Mouse (Mus musculus) myocyte (in vitro differentiated cells): ENCODE data around the gene Gm10974. TPM values are rescaled to one million over a fixed set of nuclear protein-coding genes. Genes with fewer than 3 reads are reported as not detected.

Experiments used
- H3K27me3 ChIP-seq: one replicate; pipeline ENCODE4 v1.6.1; 2011; ENCODE audit not compliant: control insufficient read depth, insufficient read depth, insufficient read length
- H3K36me3 ChIP-seq: one replicate; pipeline ENCODE4 v1.6.1; 2011; ENCODE audit not compliant: control insufficient read depth, insufficient read depth
- H3K4me2 ChIP-seq: one replicate; pipeline ENCODE4 v1.6.1; 2011; ENCODE audit warnings: low read depth, control low read depth
- H3K4me3 ChIP-seq: one replicate; pipeline ENCODE4 v1.5.1; 2011; ENCODE audit warnings: mild to moderate bottlenecking, control low read depth, moderate library complexity
- H3K79me2 ChIP-seq: one replicate; pipeline ENCODE4 v1.6.1; 2011; ENCODE audit not compliant: control insufficient read depth, insufficient read depth
- H3ac ChIP-seq: one replicate; pipeline ENCODE4 v1.6.1; 2011; ENCODE audit not compliant: control insufficient read depth, insufficient read length
- CEBPB ChIP-seq: IDR thresholded peaks from 2 replicates; pipeline ENCODE4 v1.6.1; 2011; ENCODE audit warnings: mild to moderate bottlenecking, moderate library complexity; ENCODE audit not compliant: poor library complexity, insufficient read depth, severe bottlenecking
- E2F4 ChIP-seq: IDR thresholded peaks from one replicate; pipeline ENCODE4 v1.6.1; 2011; ENCODE audit warnings: mild to moderate bottlenecking, control low read depth, moderate library complexity; ENCODE audit not compliant: insufficient read depth
- MAX ChIP-seq: IDR thresholded peaks from one replicate; pipeline ENCODE4 v1.6.1; 2011; ENCODE audit warnings: low read depth, mild to moderate bottlenecking, control low read depth
- MYOD1 ChIP-seq, 3 experiments: IDR thresholded peaks; one replicate each; pipeline ENCODE4 v1.6.1; 2011; ENCODE audit warnings: control low read depth in 2 of 3, low read depth in 2 of 3, mild to moderate bottlenecking in 2 of 3, moderate library complexity in 1 of 3; ENCODE audit not compliant: insufficient read length in 2 of 3, control insufficient read depth in 1 of 3
- MYOG ChIP-seq, 3 experiments: IDR thresholded peaks; one replicate each; pipeline ENCODE4 v1.6.1; 2011; ENCODE audit warnings: control low read depth in 2 of 3, low read depth in 2 of 3, mild to moderate bottlenecking in 2 of 3; ENCODE audit not compliant: insufficient read length in 2 of 3, control insufficient read depth in 1 of 3, insufficient read depth in 1 of 3
- POLR2A ChIP-seq: IDR thresholded peaks from one replicate; pipeline ENCODE4 v1.6.1; 2011; ENCODE audit warnings: low read depth, mild to moderate bottlenecking, control low read depth, moderate library complexity; ENCODE audit not compliant: insufficient read length
- POLR2AphosphoS2 ChIP-seq: IDR thresholded peaks from one replicate; pipeline ENCODE4 v1.6.1; 2011; ENCODE audit warnings: low read depth, control low read depth; ENCODE audit not compliant: insufficient read length
- REST ChIP-seq: IDR thresholded peaks from one replicate; pipeline ENCODE4 v1.6.1; 2011; ENCODE audit warnings: mild to moderate bottlenecking, control low read depth, moderate library complexity; ENCODE audit not compliant: insufficient read depth, insufficient read length
- SRF ChIP-seq: IDR thresholded peaks from one replicate; pipeline ENCODE4 v1.6.1; 2011; ENCODE audit warnings: low read depth; ENCODE audit not compliant: control insufficient read depth, insufficient read length
- TCF12 ChIP-seq: IDR thresholded peaks from one replicate; pipeline ENCODE4 v1.6.1; 2011; ENCODE audit warnings: mild to moderate bottlenecking, control low read depth; ENCODE audit not compliant: poor library complexity, insufficient read depth, severe bottlenecking
- TCF3 ChIP-seq: IDR thresholded peaks from one replicate; pipeline ENCODE4 v1.6.1; 2011; ENCODE audit warnings: low read depth, control low read depth; ENCODE audit not compliant: insufficient read length
- USF1 ChIP-seq: IDR thresholded peaks from one replicate; pipeline ENCODE4 v1.6.1; 2011; ENCODE audit warnings: low read depth, mild to moderate bottlenecking, control low read depth, moderate library complexity
- polyA plus RNA-seq: library from polyadenylated mRNA; unstranded; fragments of >200 nt; fragmentation: generic; extraction: Trizol; gene quantifications from one replicate; pipeline ENCODE4 v1.2.1, GENCODE M21; 2012; ENCODE audit warnings: missing spikeins

The Gm10974 gene
- polyA plus RNA-seq, 1 experiment: not detected

DNA sequence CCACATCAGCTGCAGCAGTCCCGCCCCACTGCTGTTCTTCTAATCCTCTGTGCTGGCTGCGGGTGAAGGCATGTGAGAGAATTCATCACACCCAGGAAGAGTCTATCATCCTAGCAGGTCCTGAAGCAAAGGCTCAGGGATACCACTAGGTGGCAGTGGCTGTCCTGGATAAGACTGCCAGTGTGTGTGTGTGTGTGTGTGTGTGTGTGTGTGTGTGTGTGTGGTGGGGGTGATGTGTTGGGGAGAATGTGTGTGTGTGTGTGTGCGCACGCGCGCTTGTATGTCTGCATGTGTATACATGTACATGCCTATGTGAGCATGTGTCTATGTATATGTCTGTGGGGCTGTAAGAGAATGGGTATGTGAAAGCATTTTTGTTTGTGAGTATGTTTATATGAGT, 43.7 kb downstream of the Gm10974 start:
- TF ChIP-seq MAX (no peak), SRF (no peak), TCF3 (no peak), USF1 (no peak), CEBPB (no peak), POLR2A (no peak), MYOD1 (IDR thresholded peaks at IDR 0.05; ENCODE audit: control insufficient read depth in 1 of 3, insufficient read length in 2 of 3, low read depth in 2 of 3) (no peak), TCF12 (no peak), E2F4 (no peak), REST (no peak), MYOG (IDR thresholded peaks at IDR 0.05; ENCODE audit: control insufficient read depth in 1 of 3, insufficient read depth in 1 of 3, insufficient read length in 2 of 3, low read depth in 2 of 3) (no peak), POLR2AphosphoS2 (no peak)
- H3K4me2 ChIP-seq: no peak overlapping the region
- H3ac ChIP-seq: no peak overlapping the region
- no peaks in the 10 kb centered on the region for H3K27me3 ChIP-seq
- no peaks in the 10 kb centered on the region for H3K79me2 ChIP-seq
- no peak overlapping the region for H3K4me3 ChIP-seq
- H3K36me3 ChIP-seq: no peaks in the 10 kb centered on the region

DNA sequence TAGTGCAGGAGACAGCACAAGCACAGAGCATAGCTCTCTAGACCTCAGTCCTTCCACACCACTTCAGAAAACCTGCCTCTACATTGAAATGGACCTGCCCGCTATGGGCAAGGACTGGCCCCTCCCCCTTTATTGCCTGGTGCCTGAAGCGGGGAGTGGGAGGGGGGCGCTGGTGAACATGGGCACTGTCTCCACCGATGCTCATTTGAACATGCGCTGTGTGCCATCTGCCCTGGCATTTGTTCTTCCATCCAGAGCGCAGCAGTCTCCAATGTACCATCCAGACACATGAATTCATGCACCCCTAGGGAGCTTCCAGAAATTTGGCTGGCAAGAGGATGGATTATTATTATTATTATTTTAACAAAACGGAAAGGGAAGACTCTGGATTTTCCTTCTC, 47.4 kb downstream of the Gm10974 start:
- Histone ChIP-seq H3ac (no peak overlapping the region), H3K27me3 (no peaks in the 10 kb centered on the region), H3K36me3 (no peaks in the 10 kb centered on the region), H3K79me2 (no peaks in the 10 kb centered on the region), H3K4me3 (no peak overlapping the region), H3K4me2 (no peak overlapping the region)
- no peak for TF ChIP-seq TCF12
- no peak for TF ChIP-seq TCF3
- no peak for TF ChIP-seq POLR2AphosphoS2
- TF ChIP-seq REST: no peak
- no peak for TF ChIP-seq POLR2A
- TF ChIP-seq CEBPB: no peak
- no peak for TF ChIP-seq MYOG (IDR thresholded peaks at IDR 0.05; ENCODE audit: control insufficient read depth in 1 of 3, insufficient read depth in 1 of 3, insufficient read length in 2 of 3, low read depth in 2 of 3)
- no peak for TF ChIP-seq MYOD1 (IDR thresholded peaks at IDR 0.05; ENCODE audit: control insufficient read depth in 1 of 3, insufficient read length in 2 of 3, low read depth in 2 of 3)
- no peak for TF ChIP-seq SRF
- TF ChIP-seq USF1: no peak
- TF ChIP-seq MAX: no peak
- TF ChIP-seq E2F4: no peak

DNA sequence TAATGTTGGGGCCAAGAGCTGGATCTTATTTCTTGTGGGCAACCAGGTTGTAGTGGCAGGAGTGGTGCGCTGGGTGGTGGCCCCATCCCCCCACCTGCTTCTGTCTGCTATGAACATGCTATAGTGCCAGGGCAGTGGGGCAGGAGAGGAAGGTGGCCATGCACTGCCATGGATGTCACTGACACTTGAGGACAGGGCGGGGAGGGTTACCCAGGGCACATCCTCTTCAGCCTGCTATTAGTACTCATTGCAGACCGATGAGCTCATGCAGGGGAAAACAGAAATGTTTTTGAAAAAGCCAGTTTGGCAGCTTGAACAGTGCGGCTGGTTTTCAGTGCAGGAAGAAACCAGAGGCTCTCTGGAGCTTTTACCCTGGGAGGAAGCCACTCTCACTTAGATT, 51.1 kb downstream of the Gm10974 start:
- Histone ChIP-seq H3K4me3 (no peak overlapping the region), H3ac (no peak overlapping the region), H3K27me3 (no peaks in the 10 kb centered on the region), H3K79me2 (no peaks in the 10 kb centered on the region), H3K4me2 (no peak overlapping the region), H3K36me3 (no peaks in the 10 kb centered on the region)
- TF ChIP-seq POLR2AphosphoS2: no peak
- TF ChIP-seq MYOD1 (IDR thresholded peaks at IDR 0.05; ENCODE audit: control insufficient read depth in 1 of 3, insufficient read length in 2 of 3, low read depth in 2 of 3): no peak
- no peak for TF ChIP-seq MAX
- no peak for TF ChIP-seq REST
- no peak for TF ChIP-seq TCF3

DNA sequence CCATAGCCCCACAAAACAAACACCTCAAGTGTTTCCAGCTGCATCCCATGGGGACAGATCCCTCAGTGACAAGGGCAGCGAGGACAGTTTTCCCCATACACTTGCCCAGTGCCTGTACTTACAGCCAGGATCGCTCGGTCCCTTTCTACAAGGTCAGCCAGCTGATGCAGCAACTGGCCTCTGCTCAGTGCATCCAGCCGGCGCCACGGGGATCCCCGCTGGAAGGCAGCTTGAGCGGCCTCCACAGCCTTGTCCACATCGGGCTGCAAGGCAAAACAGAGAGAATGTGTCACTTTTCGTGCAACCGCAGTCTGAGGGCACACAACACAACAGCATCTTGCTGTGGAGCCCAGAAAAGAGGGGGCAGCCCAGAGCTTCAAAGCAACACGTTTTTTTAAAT, 53.3 kb downstream of the Gm10974 start:
- Histone ChIP-seq H3K4me2 (no peak overlapping the region), H3K4me3 (no peak overlapping the region), H3ac (no peak overlapping the region), H3K36me3 (no peaks in the 10 kb centered on the region), H3K79me2 (no peaks in the 10 kb centered on the region), H3K27me3 (no peaks in the 10 kb centered on the region)
- TF ChIP-seq REST (no peak), POLR2AphosphoS2 (no peak), E2F4 (no peak), POLR2A (no peak)

DNA sequence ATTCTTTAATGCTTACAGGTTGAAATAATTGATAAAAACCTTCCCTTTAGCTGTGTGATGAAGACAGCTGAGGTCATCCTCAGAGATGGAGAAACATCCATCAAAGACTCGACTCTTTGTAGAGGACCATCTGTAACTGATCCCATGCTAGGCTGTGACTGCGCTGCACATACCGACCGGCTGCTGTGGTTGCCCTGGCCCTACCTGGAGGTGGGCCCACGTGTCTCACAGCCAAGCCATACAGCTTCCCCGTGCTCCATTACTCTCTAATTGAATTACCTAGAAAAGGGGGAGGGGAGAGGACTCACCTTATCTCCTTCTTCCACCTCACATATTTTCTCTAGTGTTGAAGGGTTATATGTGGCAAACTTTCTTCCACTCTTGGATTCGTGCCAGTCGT, 56.2 kb downstream of the Gm10974 start:
- no peak overlapping the region for H3K4me3 ChIP-seq
- H3K79me2 ChIP-seq: no peaks in the 10 kb centered on the region
- H3K36me3 ChIP-seq: no peaks in the 10 kb centered on the region
- TF ChIP-seq MYOG (IDR thresholded peaks at IDR 0.05; ENCODE audit: control insufficient read depth in 1 of 3, insufficient read depth in 1 of 3, insufficient read length in 2 of 3, low read depth in 2 of 3) (no peak), POLR2A (no peak), MAX (no peak), USF1 (no peak), TCF3 (no peak), CEBPB (no peak), TCF12 (no peak), SRF (no peak), POLR2AphosphoS2 (no peak), E2F4 (no peak), MYOD1 (IDR thresholded peaks at IDR 0.05; ENCODE audit: control insufficient read depth in 1 of 3, insufficient read length in 2 of 3, low read depth in 2 of 3) (no peak), REST (no peak)
- H3K27me3 ChIP-seq: no peaks in the 10 kb centered on the region
- no peak overlapping the region for H3ac ChIP-seq
- no peak overlapping the region for H3K4me2 ChIP-seq
